Mouse (Mus musculus): ENCODE results near the gene Fam214a. TPM values are rescaled to one million over a fixed set of nuclear protein-coding genes. Genes with fewer than 3 reads are reported as not detected.

Gene Fam214a
- polyA plus RNA-seq, 1 experiment, result 5.1 TPM

DNA sequence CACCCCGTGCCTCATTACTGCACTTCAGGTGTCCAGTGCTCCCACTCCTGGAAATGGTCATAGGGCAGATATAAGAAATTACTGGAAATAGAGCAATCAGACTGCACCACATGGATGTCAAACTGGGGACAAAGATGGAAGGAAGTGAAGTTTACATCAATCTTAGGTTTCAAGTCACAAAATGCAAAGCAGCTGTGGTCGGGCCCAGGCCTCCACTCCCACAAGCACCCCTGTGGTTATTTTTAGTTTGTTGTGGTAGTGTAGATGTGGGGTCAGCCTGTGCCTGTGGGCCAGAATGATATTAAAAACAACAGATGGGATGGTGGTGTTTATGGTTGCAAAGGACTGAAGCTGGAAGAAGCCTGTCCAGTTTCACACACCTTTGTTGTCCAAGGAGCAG is 33.1 kb downstream of the Fam214a start:
- H3K27me3 ChIP-seq (replicated peaks), result no peaks in the 10 kb centered on the region
- no peaks in the 10 kb centered on the region for H3K9me3 ChIP-seq
- peak overlapping the region; percentile 21 for H3K4me3 ChIP-seq (replicated peaks)
- peaks cover 75% of the 10 kb centered on the region for H3K36me3 ChIP-seq (replicated peaks; ENCODE audit: low read length)
- TF ChIP-seq FLI1 (IDR thresholded peaks at IDR 0.05; ENCODE audit: low read length) (no peak), GATA1 (IDR thresholded peaks at IDR 0.05; ENCODE audit: borderline replicate concordance, low read length) (no peak)
- peaks cover 94% of the 10 kb centered on the region for H3K4me1 ChIP-seq

GRCm38 (mm10) chr9:74988893-74989460 is 36.3 kb downstream of the Fam214a start:
- no peaks in the 10 kb centered on the region for H3K27me3 ChIP-seq (replicated peaks)
- TF ChIP-seq GATA1 (IDR thresholded peaks at IDR 0.05; ENCODE audit: borderline replicate concordance, low read length) (no peak), FLI1 (IDR thresholded peaks at IDR 0.05; ENCODE audit: low read length) (no peak)

GRCm38 (mm10) chr9:74989990-74990389 is 37.3 kb downstream of the Fam214a start:
- TF ChIP-seq FLI1 (IDR thresholded peaks at IDR 0.05; ENCODE audit: low read length) (no peak), GATA1 (IDR thresholded peaks at IDR 0.05; ENCODE audit: borderline replicate concordance, low read length) (no peak)
- H3K9me3 ChIP-seq, result no peaks in the 10 kb centered on the region

More at GRCm38 (mm10) chr9:74988893-74989460, 36.3 kb downstream of the Fam214a start:
- Histone ChIP-seq H3K4me1 (peaks cover 85% of the 10 kb centered on the region), H3K4me3 (replicated peaks) (no peak overlapping the region), H3K36me3 (replicated peaks; ENCODE audit: low read length) (peaks cover 83% of the 10 kb centered on the region), H3K9me3 (no peaks in the 10 kb centered on the region)

GRCm38 (mm10) chr9:74994611-74995257 is 42.0 kb downstream of the Fam214a start:
- peak overlapping the region; percentile 2 for H3K4me3 ChIP-seq (replicated peaks)
- H3K36me3 ChIP-seq (replicated peaks; ENCODE audit: low read length), result peaks cover 72% of the 10 kb centered on the region
- H3K9me3 ChIP-seq, result no peaks in the 10 kb centered on the region
- TF ChIP-seq FLI1 (IDR thresholded peaks at IDR 0.05; ENCODE audit: low read length), result no peak
- TF ChIP-seq GATA1 (IDR thresholded peaks at IDR 0.05; ENCODE audit: borderline replicate concordance, low read length), result no peak
- no peaks in the 10 kb centered on the region for H3K27me3 ChIP-seq (replicated peaks)
- peaks cover 82% of the 10 kb centered on the region for H3K4me1 ChIP-seq

More at GRCm38 (mm10) chr9:74989990-74990389, 37.3 kb downstream of the Fam214a start:
- H3K4me1 ChIP-seq, result peaks cover 86% of the 10 kb centered on the region
- H3K27me3 ChIP-seq (replicated peaks), result no peaks in the 10 kb centered on the region
- H3K4me3 ChIP-seq (replicated peaks), result no peak overlapping the region
- H3K36me3 ChIP-seq (replicated peaks; ENCODE audit: low read length), result peaks cover 85% of the 10 kb centered on the region

DNA sequence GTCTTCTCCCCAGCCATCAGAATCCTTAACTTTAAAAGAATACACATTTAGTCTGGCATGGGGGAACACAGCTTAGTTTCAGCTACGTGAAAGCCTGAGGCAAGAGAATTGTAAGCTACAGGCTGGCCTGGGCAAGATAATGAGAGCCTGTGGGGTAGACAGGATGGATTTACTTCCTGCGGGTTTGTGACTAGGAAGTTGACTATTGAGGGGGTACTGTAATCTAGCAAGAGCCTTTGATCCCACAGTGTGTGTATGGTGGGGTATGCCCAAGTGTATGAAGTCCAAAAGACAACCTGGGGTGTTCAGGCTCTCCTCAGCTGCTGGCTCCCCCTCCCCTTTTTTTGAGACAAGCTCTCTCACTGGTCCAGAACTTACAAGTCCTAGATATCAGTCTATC is 43.7 kb downstream of the Fam214a start:
- H3K9me3 ChIP-seq, result no peaks in the 10 kb centered on the region
- TF ChIP-seq FLI1 (IDR thresholded peaks at IDR 0.05; ENCODE audit: low read length) (no peak), GATA1 (IDR thresholded peaks at IDR 0.05; ENCODE audit: borderline replicate concordance, low read length) (0 out of 3 replicates have a peak, but pooled peaks have one; percentile 11)
- peaks cover 73% of the 10 kb centered on the region for H3K36me3 ChIP-seq (replicated peaks; ENCODE audit: low read length)
- peaks cover 85% of the 10 kb centered on the region for H3K4me1 ChIP-seq
- H3K27me3 ChIP-seq (replicated peaks), result no peaks in the 10 kb centered on the region
- peak overlapping the region; percentile 79 for H3K4me3 ChIP-seq (replicated peaks)

DNA sequence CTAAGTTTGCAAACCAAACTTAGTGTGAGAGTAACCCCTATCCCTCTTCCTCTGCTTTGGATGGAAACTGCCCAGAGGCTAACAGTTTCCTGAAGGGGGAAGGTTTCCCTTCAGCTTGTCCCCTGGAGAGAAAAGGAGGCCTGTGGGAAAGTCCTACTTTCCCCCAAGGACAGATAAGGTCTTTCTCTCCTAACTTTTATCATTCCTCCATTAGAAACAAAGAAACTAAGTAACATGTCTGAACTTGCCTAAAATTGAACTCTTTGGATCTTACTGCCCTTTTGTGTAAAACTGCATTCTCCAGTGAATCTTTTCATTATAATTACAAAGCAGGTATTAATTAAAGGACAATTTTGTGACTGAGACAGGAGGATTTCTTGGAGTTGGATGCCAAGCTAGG is 45.3 kb downstream of the Fam214a start:
- H3K9me3 ChIP-seq, result no peaks in the 10 kb centered on the region

DNA sequence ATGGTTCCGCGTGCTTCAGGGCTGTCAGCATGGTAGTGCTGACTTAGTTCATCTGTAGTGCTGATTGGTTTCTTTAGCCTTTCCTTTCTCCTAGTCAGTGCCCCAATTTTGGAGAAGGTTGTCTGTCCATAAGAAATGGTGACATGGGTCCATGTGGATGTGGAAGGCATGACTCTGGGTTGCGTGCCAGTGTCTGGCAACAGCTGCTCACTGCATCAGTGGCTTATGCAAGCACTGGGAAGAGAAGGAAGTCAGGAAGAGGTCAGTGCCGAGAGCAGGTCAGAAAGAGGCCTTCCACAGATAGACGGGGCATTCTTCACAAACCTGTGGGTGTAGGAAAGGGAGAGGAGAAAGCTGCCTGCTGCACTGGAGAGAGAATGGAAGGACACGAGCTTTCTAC is 48.3 kb downstream of the Fam214a start:
- no peak for TF ChIP-seq GATA1 (IDR thresholded peaks at IDR 0.05; ENCODE audit: borderline replicate concordance, low read length)
- no peak for TF ChIP-seq FLI1 (IDR thresholded peaks at IDR 0.05; ENCODE audit: low read length)
- no peak overlapping the region for H3K4me3 ChIP-seq (replicated peaks)
- H3K9me3 ChIP-seq, result no peaks in the 10 kb centered on the region
- peaks cover 74% of the 10 kb centered on the region for H3K36me3 ChIP-seq (replicated peaks; ENCODE audit: low read length)
- H3K4me1 ChIP-seq, result peaks cover 70% of the 10 kb centered on the region
- H3K27me3 ChIP-seq (replicated peaks), result no peaks in the 10 kb centered on the region

More for the DNA sequence above, 45.3 kb downstream of the Fam214a start:
- Histone ChIP-seq H3K4me1 (peaks cover 92% of the 10 kb centered on the region), H3K36me3 (replicated peaks; ENCODE audit: low read length) (peaks cover 70% of the 10 kb centered on the region), H3K4me3 (replicated peaks) (no peak overlapping the region), H3K27me3 (replicated peaks) (no peaks in the 10 kb centered on the region)
- no peak for TF ChIP-seq FLI1 (IDR thresholded peaks at IDR 0.05; ENCODE audit: low read length)
- TF ChIP-seq GATA1 (IDR thresholded peaks at IDR 0.05; ENCODE audit: borderline replicate concordance, low read length), result no peak

- Histone ChIP-seq H3K27me3 (replicated peaks) (no peaks in the 10 kb centered on the region), H3K4me1 (peaks cover 64% of the 10 kb centered on the region), H3K9me3 (no peaks in the 10 kb centered on the region), H3K4me3 (replicated peaks) (no peak overlapping the region), H3K36me3 (replicated peaks; ENCODE audit: low read length) (peaks cover 79% of the 10 kb centered on the region)
- TF ChIP-seq GATA1 (IDR thresholded peaks at IDR 0.05; ENCODE audit: borderline replicate concordance, low read length) (no peak), FLI1 (IDR thresholded peaks at IDR 0.05; ENCODE audit: low read length) (no peak)
Measured at GRCm38 (mm10) chr9:75001611-75002204, 49.0 kb downstream of the Fam214a start.

DNA sequence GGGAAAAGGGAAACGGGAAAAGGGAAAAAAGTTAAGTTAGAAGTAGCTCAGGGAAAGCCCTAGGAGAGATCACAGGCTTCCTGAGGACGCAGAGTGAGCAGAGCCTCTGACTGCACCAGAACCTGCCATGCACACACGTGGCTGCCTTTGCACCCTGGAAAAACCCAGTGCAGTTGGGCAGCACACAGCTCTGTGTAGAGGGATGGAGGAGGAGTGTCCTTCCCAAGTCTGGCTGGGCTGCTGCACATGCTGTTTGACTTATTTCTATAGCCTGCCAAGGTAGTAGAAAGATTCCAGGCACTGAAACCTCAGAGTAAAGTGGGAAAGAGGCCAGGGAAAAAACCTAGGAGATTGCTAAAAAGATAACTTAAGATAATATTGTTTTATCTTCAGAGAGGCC is 49.6 kb downstream of the Fam214a start:
- Histone ChIP-seq H3K4me1 (peaks cover 64% of the 10 kb centered on the region), H3K36me3 (replicated peaks; ENCODE audit: low read length) (peaks cover 83% of the 10 kb centered on the region), H3K9me3 (no peaks in the 10 kb centered on the region), H3K4me3 (replicated peaks) (no peak overlapping the region), H3K27me3 (replicated peaks) (no peaks in the 10 kb centered on the region)
- TF ChIP-seq FLI1 (IDR thresholded peaks at IDR 0.05; ENCODE audit: low read length), result no peak

- Histone ChIP-seq H3K4me3 (replicated peaks) (no peak overlapping the region), H3K9me3 (no peaks in the 10 kb centered on the region), H3K27me3 (replicated peaks) (no peaks in the 10 kb centered on the region), H3K36me3 (replicated peaks; ENCODE audit: low read length) (peaks cover 82% of the 10 kb centered on the region), H3K4me1 (peaks cover 52% of the 10 kb centered on the region)
- TF ChIP-seq FLI1 (IDR thresholded peaks at IDR 0.05; ENCODE audit: low read length), result no peak
- TF ChIP-seq GATA1 (IDR thresholded peaks at IDR 0.05; ENCODE audit: borderline replicate concordance, low read length), result no peak
Measured at GRCm38 (mm10) chr9:75004203-75004602, 51.5 kb downstream of the Fam214a start.
